In the genomic region with DNA sequence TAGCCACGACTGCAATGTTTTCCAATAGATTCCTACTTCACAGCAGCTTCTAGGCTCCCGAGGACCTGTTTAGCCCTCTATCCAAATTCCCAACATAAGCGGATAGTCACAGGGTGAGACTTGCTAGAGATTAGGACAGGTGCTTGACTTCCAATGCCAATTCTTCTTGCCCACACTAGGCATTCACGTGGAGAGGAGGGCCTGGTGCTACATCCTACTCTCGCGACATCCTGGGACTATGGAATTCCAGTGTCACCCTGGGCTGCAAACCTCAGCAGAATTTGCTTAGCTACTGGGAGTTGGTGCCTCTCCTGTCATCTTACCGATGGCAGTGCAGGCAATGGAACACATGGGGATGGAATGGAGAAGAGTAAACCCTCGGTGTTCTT, we compare ENCODE assay signal across 17 mouse cellular contexts. TPM values are rescaled to one million over a fixed set of nuclear protein-coding genes. Genes with fewer than 3 reads are reported as not detected.
"Had no signal": no experiment of that assay in that cellular context is flagged by ENCODE, and none has a peak within 500 bp of the region (broad histone marks: within the 10 kb centered on the region; RNA-seq: fewer than 3 reads in every experiment).

No protein-coding gene starts in this region.

- H3K27me3 ChIP-seq: limb, embryonic 15.5 days; midbrain, embryonic 12.5 days; neural tube, embryonic 13.5 days had no signal

- DNase-seq: kidney, postnatal 36 days; layer of hippocampus, adult 9-11 months; layer of hippocampus, postnatal 36 days; lung, adult 18-20 months; retina, postnatal 1 day; right cerebral cortex, postnatal 4 days; spleen, adult 18-20 months; thymus, postnatal 4 days had no signal

- H3K4me3 ChIP-seq: limb, embryonic 15.5 days; midbrain, embryonic 12.5 days; neural tube, embryonic 13.5 days had no signal

- H3K4me1 ChIP-seq: limb, embryonic 15.5 days; midbrain, embryonic 12.5 days; neural tube, embryonic 13.5 days had no signal

- ATAC-seq: midbrain, embryonic 16.5 days had no signal

- H3K9me3 ChIP-seq: limb, embryonic 15.5 days; midbrain, embryonic 12.5 days; neural tube, embryonic 13.5 days had no signal

- H3K9ac ChIP-seq: limb, embryonic 15.5 days; liver, embryonic 14.5 days; midbrain, embryonic 12.5 days; neural tube, embryonic 13.5 days had no signal

- H3K4me2 ChIP-seq: limb, embryonic 15.5 days; midbrain, embryonic 12.5 days; neural tube, embryonic 13.5 days had no signal

- H3K36me3 ChIP-seq: limb, embryonic 15.5 days; midbrain, embryonic 12.5 days; neural tube, embryonic 13.5 days had no signal

- H3K27ac ChIP-seq: kidney, postnatal 0 days; limb, embryonic 15.5 days; liver, embryonic 14.5 days; midbrain, embryonic 12.5 days; neural tube, embryonic 13.5 days had no signal

RNA-seq across cellular contexts. Expression of gene Il1b, which starts 13.3 kb away (rescaled TPM):
- total RNA-seq: layer of hippocampus, adult 18-20 months; layer of hippocampus, postnatal 36 days; left cerebral cortex, postnatal 25 days had no signal
- polyA plus RNA-seq: lung, embryonic 16.5 days; midbrain, embryonic 12.5 days; midbrain, embryonic 16.5 days had no signal
